Mouse (Mus musculus) liver, embryonic 11.5 days (tissue): ENCODE measurements around the gene Scmh1. TPM values are rescaled to one million over a fixed set of nuclear protein-coding genes. Genes with fewer than 3 reads are reported as not detected.

Experiments used
- ATAC-seq: fragments of 200-750 bp; cut with Nextera tagmentation; replicated peaks from 2 replicates; pipeline ENCODE4 v1.8.0; 2017; ENCODE audit warnings: moderate number of reproducible peaks, mild to moderate bottlenecking, moderate TSS enrichment, moderate library complexity; ENCODE audit not compliant: low FRiP score
- DNase-seq: peaks from one replicate; pipeline ENCODE4 v3.0.0-alpha.2; 2017; ENCODE audit warnings: low spot score
- H3K27ac ChIP-seq: fragments of 300-500 bp; sonication (generic); 2 replicates; pipeline ENCODE4 v1.5.1; 2014; ENCODE audit warnings: mild to moderate bottlenecking, low read depth, low read length, control low read depth
- H3K27me3 ChIP-seq: fragments of 300-500 bp; sonication (generic); replicated peaks from 2 replicates; pipeline ENCODE4 v1.6.1; 2014; ENCODE audit warnings: low read length, mixed read lengths; ENCODE audit not compliant: control insufficient read depth, insufficient read depth
- H3K36me3 ChIP-seq: fragments of 300-500 bp; sonication (generic); 2 replicates; pipeline ENCODE4 v1.6.1; 2014; ENCODE audit warnings: mild to moderate bottlenecking, low read length, moderate library complexity, mixed read lengths; ENCODE audit not compliant: control insufficient read depth, insufficient read depth
- H3K4me1 ChIP-seq: fragments of 300-500 bp; sonication (generic); replicated peaks from 2 replicates; pipeline ENCODE4 v1.6.1; 2014; ENCODE audit warnings: low read length, mixed read lengths; ENCODE audit not compliant: control insufficient read depth, insufficient read depth
- H3K4me2 ChIP-seq: fragments of 300-500 bp; sonication (generic); 2 replicates; pipeline ENCODE4 v1.6.1; 2014; ENCODE audit warnings: mild to moderate bottlenecking, control low read depth, moderate library complexity
- H3K4me3 ChIP-seq: fragments of 300-500 bp; sonication (generic); 2 replicates; pipeline ENCODE4 v1.5.1; 2014; ENCODE audit warnings: low read depth, low read length, control low read depth
- H3K9ac ChIP-seq: fragments of 300-500 bp; sonication (generic); 2 replicates; pipeline ENCODE4 v1.6.1; 2014; ENCODE audit warnings: low read depth, low read length, control low read depth
- H3K9me3 ChIP-seq: fragments of 300-500 bp; sonication (generic); 2 replicates; pipeline ENCODE4 v1.6.1; 2016; ENCODE audit warnings: low read length, inconsistent platforms, mixed read lengths; ENCODE audit not compliant: control insufficient read depth
- WGBS: fragments of 180-500 bp; shearing (Covaris S2); extraction: QIAGEN DNeasy Blood & Tissue Kit; methylation state at CpG from one replicate; pipeline ENCODE4 v1.1.7; 2014; 5-methylcytosine and 5-hydroxymethylcytosine counted together
- polyA plus RNA-seq: library from polyadenylated mRNA; unstranded; fragments of >200 nt; fragmentation: Nextera tagmentation; extraction: Ambion mirVana; gene quantifications from 2 replicates; pipeline ENCODE4 v1.2.1, GENCODE M21; 2014

The Scmh1 gene
- polyA plus RNA-seq = 22.6 and 33.8 TPM in 2 replicates

GRCm38 (mm10) chr4:120405144-120405805 lies at the start of gene Scmh1:
Scmh1 (plus strand) TSS chr4:120405281.
- no peaks in the 10 kb centered on the region for H3K9me3 ChIP-seq

GRCm38 (mm10) chr4:120360011-120360521 lies 45.0 kb upstream of the Scmh1 start:
- WGBS = 4% methylated on average over 8 of the region's 8 CpGs
- H3K27ac ChIP-seq = no peak overlapping the region
- H3K4me3 ChIP-seq = no peak overlapping the region
- no peak for ATAC-seq
- H3K4me1 ChIP-seq = no peaks in the 10 kb centered on the region
- H3K9ac ChIP-seq = no peak overlapping the region
- H3K9me3 ChIP-seq = no peaks in the 10 kb centered on the region
- no peaks in the 10 kb centered on the region for H3K36me3 ChIP-seq
- no peak overlapping the region for H3K4me2 ChIP-seq
- DNase-seq = no peak
- H3K27me3 ChIP-seq = peaks cover 23% of the 10 kb centered on the region

More at GRCm38 (mm10) chr4:120405144-120405805, at the start of gene Scmh1:
- Histone ChIP-seq H3K27ac (peak within 1 kb of the TSS; percentile 88), H3K9ac (peak within 1 kb of the TSS; percentile 94), H3K27me3 (no peaks in the 10 kb centered on the region), H3K36me3 (no peaks in the 10 kb centered on the region), H3K4me3 (peak within 1 kb of the TSS; percentile 97), H3K4me1 (peaks cover 27% of the 10 kb centered on the region), H3K4me2 (peak within 1 kb of the TSS; percentile 84)
- DNase-seq (peak; percentile 79), ATAC-seq (peak; percentile 70)
- WGBS = under 1% methylated on average over 81 of the region's 102 CpGs

GRCm38 (mm10) chr4:120364729-120365128 lies 40.4 kb upstream of the Scmh1 start:
- peaks cover 19% of the 10 kb centered on the region for H3K27me3 ChIP-seq
- H3K9ac ChIP-seq = no peak overlapping the region
- H3K36me3 ChIP-seq = no peaks in the 10 kb centered on the region
- no peak overlapping the region for H3K4me2 ChIP-seq
- no peak for DNase-seq
- no peak for ATAC-seq
- H3K4me1 ChIP-seq = no peaks in the 10 kb centered on the region
- 0% methylated on average over 3 of the region's 3 CpGs for WGBS
- no peak overlapping the region for H3K27ac ChIP-seq
- H3K9me3 ChIP-seq = no peaks in the 10 kb centered on the region
- H3K4me3 ChIP-seq = no peak overlapping the region

DNA sequence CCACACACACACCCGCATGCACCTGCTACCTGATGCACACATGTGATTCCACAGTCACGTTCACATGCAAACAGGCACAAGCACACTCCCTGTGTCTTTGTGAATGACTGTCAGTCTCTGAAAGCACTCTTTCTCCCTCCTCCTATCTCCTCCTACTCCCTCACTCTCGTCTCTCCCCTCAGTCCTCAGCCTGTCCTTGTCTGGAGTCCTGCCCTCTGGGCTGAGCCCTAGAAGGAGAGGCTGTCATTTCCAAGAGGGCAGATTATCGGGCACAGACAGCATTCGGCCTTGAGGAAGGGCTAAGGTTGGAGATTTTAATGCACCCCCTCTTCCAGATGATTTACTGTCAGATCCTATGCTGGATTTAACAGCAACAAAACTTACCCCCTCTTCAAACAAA lies 39.6 kb upstream of the Scmh1 start:
- H3K4me1 ChIP-seq = no peaks in the 10 kb centered on the region
- DNase-seq = no peak
- WGBS = 30% methylated on average over 5 of the region's 5 CpGs
- H3K27ac ChIP-seq = no peak overlapping the region
- H3K27me3 ChIP-seq = peaks cover 12% of the 10 kb centered on the region
- ATAC-seq = no peak
- no peaks in the 10 kb centered on the region for H3K36me3 ChIP-seq
- H3K4me2 ChIP-seq = no peak overlapping the region
- no peaks in the 10 kb centered on the region for H3K9me3 ChIP-seq
- no peak overlapping the region for H3K9ac ChIP-seq
- no peak overlapping the region for H3K4me3 ChIP-seq

DNA sequence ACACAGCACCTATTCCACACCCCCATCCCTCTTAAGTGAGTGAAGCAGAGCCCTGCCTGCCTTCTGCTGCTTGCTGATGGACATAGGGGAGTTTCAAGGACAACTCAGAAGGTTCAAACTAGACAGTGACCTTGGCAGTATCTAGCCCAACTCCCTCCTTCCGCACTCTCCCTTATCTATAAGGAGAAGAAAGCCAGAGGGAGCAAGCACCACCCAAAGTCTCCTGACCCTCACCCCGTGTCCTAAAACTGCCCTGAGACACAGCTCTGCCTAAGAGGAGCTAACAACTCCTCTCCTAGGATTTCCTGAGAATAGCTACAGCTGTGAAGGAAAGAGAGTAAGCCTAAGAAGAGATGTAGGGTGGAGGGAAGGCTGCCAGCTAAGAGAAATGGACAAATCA lies 37.0 kb upstream of the Scmh1 start:
- ATAC-seq = no peak
- WGBS = 72% methylated on average over 2 of the region's 2 CpGs

DNA sequence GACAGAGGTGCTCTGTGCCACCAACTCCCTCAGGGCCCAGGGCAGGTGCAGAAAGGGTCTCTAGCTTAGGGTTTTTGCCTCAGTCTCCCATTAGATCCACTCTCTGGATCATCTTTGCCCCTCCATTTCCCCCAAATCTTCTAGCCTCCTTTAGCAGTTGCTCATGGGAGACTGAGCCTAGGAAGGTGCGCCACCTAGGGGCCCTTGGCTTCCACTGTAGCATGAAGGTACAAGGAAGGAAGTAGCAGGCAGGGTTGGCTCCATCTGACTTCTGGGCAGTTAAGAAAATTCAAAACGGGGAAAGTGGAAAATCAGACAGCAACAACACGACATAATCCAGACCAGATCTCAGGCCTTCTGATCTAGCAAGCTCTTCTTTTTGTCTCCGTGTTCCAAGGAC lies 36.4 kb upstream of the Scmh1 start:
- DNase-seq (no peak), ATAC-seq (no peak)
- Histone ChIP-seq H3K4me2 (no peak overlapping the region), H3K9me3 (no peaks in the 10 kb centered on the region), H3K4me3 (no peak overlapping the region), H3K36me3 (no peaks in the 10 kb centered on the region), H3K27me3 (peaks cover 3% of the 10 kb centered on the region; the same call in 1 of the 2 replicates), H3K27ac (no peak overlapping the region), H3K4me1 (no peaks in the 10 kb centered on the region), H3K9ac (no peak overlapping the region)
- 9% methylated on average over 4 of the region's 4 CpGs for WGBS

More for the DNA sequence above, 37.0 kb upstream of the Scmh1 start:
- Histone ChIP-seq H3K27ac (no peak overlapping the region), H3K9ac (no peak overlapping the region), H3K36me3 (no peaks in the 10 kb centered on the region), H3K4me2 (no peak overlapping the region), H3K9me3 (no peaks in the 10 kb centered on the region), H3K4me1 (no peaks in the 10 kb centered on the region), H3K27me3 (peaks cover 3% of the 10 kb centered on the region; the same call in 1 of the 2 replicates), H3K4me3 (no peak overlapping the region)
- no peak for DNase-seq

DNA sequence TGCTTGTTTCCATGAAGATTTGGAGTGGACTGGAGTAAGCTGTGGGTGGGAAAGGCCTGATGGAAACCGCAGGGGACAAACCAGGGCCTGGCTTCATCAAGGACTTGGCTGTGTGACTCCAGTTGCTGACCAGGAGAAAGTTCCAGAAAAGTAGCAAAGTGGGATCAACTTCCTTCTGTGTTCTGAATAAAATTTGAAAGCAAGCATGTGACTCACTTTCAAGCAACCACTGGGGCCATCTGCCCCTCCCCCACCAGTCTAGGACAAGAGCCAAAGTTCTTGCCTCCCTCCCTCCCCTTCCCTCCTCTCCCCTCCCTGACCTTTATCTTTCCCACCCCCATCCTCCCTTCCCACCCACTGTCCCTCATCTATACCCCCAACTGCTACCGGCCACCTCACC lies 35.9 kb upstream of the Scmh1 start:
- no peak for ATAC-seq
- H3K9ac ChIP-seq = no peak overlapping the region
- no peaks in the 10 kb centered on the region for H3K4me1 ChIP-seq
- no peaks in the 10 kb centered on the region for H3K36me3 ChIP-seq
- WGBS = 37% methylated on average over 2 of the region's 2 CpGs
- no peak overlapping the region for H3K27ac ChIP-seq
- no peak overlapping the region for H3K4me2 ChIP-seq
- H3K9me3 ChIP-seq = no peaks in the 10 kb centered on the region
- peaks cover 3% of the 10 kb centered on the region; the same call in 1 of the 2 replicates for H3K27me3 ChIP-seq
- DNase-seq = no peak
- H3K4me3 ChIP-seq = no peak overlapping the region

GRCm38 (mm10) chr4:120369861-120370366 lies 35.2 kb upstream of the Scmh1 start:
- no peak for ATAC-seq
- DNase-seq = no peak
- H3K9me3 ChIP-seq = no peaks in the 10 kb centered on the region
- WGBS = 43% methylated on average over 10 of the region's 10 CpGs
- H3K4me3 ChIP-seq = no peak overlapping the region
- no peaks in the 10 kb centered on the region for H3K4me1 ChIP-seq
- no peak overlapping the region for H3K9ac ChIP-seq
- H3K27me3 ChIP-seq = peaks cover 3% of the 10 kb centered on the region; the same call in 1 of the 2 replicates
- no peak overlapping the region; the same call in 1 of the 2 replicates for H3K4me2 ChIP-seq
- H3K36me3 ChIP-seq = no peaks in the 10 kb centered on the region
- H3K27ac ChIP-seq = no peak overlapping the region

DNA sequence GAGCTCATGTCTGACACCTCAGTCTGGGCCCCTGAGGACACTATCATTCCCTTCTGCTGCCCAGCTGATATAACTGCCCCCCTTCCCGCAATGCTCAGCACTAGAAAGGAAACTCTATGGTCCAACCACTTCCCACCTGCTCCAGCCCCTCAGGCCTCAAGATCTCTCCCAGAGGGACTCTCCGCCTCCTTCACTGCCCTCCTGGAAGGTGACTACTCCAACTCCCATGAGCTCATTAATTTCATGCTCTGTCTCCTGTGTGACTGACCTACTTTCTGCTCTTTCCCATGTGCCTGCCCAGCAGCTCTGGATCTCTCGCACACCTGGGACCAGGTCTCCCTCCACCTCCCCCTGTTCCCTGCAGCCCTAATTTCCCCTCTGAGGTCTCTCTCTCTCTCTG lies 32.2 kb upstream of the Scmh1 start:
- Histone ChIP-seq H3K27me3 (no peaks in the 10 kb centered on the region), H3K4me3 (no peak overlapping the region), H3K4me2 (no peak overlapping the region), H3K36me3 (no peaks in the 10 kb centered on the region), H3K27ac (no peak overlapping the region), H3K4me1 (no peaks in the 10 kb centered on the region), H3K9me3 (no peaks in the 10 kb centered on the region), H3K9ac (no peak overlapping the region)
- DNase-seq (no peak), ATAC-seq (no peak)
- WGBS = 50% methylated on average over 3 of the region's 3 CpGs
